Mouse (Mus musculus) cortical plate, adult 2 months (tissue): ENCODE measurements around the gene Vmn1r22.

ENCODE experiments used
- CTCF ChIP-seq: fragments of 200-500 bp; IDR thresholded peaks from 2 replicates; pipeline ENCODE4 v1.5.1; 2011; ENCODE audit warnings: mild to moderate bottlenecking, control low read depth, low read length; ENCODE audit not compliant: insufficient read depth; ENCODE audit errors: extremely low read depth
- POLR2A ChIP-seq: fragments of 200-500 bp; IDR thresholded peaks from 2 replicates; pipeline ENCODE4 v1.6.1; 2011; ENCODE audit warnings: mild to moderate bottlenecking, low read length, control low read depth; ENCODE audit not compliant: insufficient read depth; ENCODE audit errors: extremely low read depth

GRCm38 (mm10) chr6:57907928-57908327 is at the start of gene Vmn1r22:
- no peak for TF ChIP-seq CTCF
- no peak for TF ChIP-seq POLR2A
